Mouse (Mus musculus) thymus, postnatal 4 days (tissue): ENCODE measurements at regions not wholly inside any gene's neighbourhood (a gene's known extent, or its start where the extent isn't known, plus 50 kb on each side); places are given as distances from the start of the nearest gene placed in this dataset.
"Not testable (repeated sequence)": the region's sequence is repeated elsewhere in the genome, so short reads cannot be mapped to it uniquely, and the experiment has no call there.

ENCODE experiments used
- DNase-seq: peaks from one replicate; pipeline ENCODE4 v3.0.0; 2021

DNA sequence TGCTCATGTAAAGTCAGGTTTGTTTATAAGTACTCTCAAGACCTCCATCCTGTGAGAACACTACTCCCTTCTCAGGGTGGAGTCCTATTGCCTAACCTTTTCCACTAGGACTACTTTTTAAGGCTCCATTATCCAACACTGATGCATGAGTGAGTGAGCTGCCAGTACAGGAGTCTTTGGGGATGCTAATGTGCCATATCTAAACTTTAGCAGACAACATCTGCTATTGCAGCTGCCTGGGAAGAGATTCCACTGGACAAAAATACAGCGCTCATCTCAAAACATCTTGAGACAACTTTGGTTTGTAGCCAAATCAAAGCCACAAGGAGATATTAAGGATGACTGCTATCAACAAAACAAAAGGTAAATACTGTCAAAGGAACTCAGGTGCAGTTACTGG, 52.3 kb upstream of the Gm10985 start:
- no peak for DNase-seq

DNA sequence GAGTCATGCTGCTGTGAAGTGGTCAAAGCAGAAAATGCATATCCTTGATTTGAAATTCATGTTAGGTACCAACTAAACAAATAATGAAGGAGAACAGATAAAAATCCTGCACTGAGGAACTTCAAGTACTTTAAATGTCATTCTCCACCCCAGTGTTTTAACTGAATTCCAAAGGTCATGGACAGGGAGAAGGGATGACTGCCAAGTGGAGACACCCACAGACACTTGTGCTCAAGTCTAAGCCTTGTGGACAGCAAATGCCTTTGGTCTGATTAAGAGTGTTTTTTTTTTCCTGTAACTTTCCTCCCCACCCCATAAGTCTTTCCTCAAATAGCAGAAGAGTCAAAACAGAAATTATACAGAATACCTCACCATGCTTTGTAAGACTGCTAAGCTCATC, 55.2 kb upstream of the Gm10985 start:
- DNase-seq: no peak

DNA sequence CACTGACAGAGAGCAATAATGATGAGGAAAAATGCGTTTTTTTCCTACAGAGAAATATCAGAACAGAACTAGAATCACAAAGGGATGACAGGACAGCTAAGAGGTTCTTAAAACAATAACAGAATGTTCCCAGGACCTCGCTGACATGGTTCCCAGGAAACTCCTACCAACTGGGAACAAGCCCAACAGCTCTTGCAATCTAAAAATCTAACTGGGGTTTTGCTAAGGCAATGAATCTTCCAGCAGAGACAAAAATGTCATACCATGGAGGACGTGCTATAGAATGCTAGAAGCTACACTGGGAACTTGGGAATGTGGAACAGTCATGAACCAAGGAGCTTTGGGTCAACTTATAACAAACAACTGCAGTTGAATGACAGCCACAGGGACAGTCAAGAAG, 59.7 kb upstream of the Gm10985 start:
- DNase-seq: no peak

DNA sequence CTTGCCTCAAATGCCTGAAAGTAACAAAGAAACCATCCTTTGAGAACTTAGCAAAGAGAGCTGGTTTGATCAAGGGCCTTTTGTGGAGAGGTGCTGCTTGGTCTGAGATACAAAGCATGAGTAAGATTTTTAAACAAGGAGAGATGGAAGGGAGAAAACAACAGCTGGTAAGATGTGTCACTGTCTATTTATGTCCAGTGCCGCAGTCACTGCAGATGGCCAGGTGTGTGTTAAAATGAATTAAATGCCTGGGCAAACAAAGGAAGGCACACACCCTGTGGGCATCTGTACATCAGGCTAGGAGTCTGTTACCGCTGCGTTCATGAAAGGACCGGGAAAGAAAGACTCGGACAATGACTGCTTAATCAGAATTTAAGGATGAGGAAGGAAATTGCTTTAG, 68.2 kb upstream of the Gm10985 start:
- no peak for DNase-seq

GRCm38 (mm10) chr3:53767601-53768000, 77.3 kb upstream of the Gm10985 start:
- no peak for DNase-seq

GRCm38 (mm10) chr3:53763981-53764380, 80.9 kb upstream of the Gm10985 start:
- DNase-seq: no peak

DNA sequence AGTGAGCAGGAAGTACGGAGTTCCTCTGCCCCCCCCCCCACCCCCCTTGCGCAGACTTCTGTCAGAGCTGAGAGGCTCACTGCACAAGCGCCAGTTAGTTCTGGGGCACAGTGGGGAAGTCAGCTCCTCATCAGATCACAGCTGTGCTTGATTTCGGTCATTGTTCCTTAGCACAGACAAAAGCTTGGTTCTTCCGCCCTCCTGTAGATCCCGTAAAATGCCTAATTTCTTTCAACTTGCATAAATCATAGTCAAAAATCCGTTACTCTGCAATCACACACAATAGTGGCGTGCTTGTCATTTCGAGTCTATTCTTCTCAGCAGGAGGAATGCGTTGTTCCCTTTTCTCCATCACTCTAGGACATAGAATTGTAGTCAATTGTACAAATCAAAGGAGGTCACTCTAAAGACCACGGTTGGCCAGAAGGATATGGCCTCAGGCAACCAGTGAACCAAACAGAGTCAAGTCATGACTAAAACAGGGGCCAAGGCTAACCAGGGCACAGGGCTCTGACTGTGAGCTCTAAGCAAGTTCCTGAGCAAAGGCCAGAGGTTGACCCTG, 83.3 kb upstream of the Gm10985 start:
- DNase-seq: no peak

- DNase-seq: no peak
These were observed 88.6 kb upstream of the Gm10985 start for GRCm38 (mm10) chr3:53756115-53756853.

- no peak for DNase-seq
These were observed 80.0 kb upstream of the Frem2 start for GRCm38 (mm10) chr3:53737161-53737560.

GRCm38 (mm10) chr3:53735607-53736006, 78.5 kb upstream of the Frem2 start:
- not testable (repeated sequence) for DNase-seq

DNA sequence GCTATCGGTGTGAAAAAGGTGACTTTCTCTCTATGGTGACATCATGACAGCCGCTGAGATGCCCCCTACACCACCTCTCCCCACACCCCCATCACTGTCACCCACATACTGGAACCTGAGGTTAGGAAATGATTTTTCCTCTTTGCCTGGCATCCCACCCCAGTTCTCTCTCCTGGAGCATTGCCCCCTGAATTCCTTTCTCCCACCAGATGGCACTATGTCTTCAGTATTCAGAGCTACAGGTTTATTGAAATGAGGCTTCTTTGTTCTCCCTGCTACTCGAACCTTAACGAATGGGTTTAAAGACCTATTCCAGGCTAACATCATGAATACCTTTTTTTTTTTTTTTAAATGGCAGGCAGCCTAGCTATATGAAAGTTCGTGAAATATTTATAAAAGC, 78.0 kb upstream of the Frem2 start:
- DNase-seq: no peak

DNA sequence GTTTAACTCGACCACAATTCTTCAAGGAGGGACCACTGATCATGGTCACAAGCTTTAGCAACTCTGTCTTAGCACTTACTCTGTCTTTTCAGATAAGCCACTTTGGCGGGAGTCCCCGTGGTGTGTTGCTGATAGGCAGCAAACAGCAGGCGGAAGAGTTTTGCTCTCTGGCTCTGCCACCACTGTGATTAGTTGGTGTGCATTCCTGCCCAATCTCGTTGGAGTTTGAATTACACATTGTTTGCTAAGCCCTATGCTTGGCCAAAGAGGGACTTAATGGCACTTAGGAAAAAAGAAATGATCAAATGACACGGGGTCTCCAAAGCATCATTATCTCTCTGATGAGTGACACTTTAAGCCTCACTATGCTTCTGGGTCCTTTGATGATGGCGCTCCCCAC, 73.3 kb upstream of the Frem2 start:
- DNase-seq: no peak

DNA sequence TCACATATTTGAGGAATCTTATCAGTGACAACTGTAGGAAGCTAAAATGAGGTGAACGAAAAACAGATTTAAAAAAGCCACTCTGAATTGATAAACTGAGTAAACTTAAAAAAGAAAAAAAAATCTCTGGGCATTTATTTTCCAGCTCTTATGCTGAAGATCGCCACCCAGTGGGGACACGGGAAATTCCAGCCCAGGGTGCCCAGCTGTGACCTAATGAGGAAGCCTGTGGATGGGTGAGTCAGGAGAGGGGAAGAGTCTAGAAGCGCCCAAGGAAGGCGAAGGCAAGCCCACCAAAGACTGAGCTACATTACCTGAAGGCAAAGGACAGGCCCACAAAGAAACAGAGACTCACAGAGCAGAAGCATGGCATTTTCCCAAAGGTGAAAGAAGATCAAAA, 72.7 kb upstream of the Frem2 start:
- peak; percentile 21 for DNase-seq

DNA sequence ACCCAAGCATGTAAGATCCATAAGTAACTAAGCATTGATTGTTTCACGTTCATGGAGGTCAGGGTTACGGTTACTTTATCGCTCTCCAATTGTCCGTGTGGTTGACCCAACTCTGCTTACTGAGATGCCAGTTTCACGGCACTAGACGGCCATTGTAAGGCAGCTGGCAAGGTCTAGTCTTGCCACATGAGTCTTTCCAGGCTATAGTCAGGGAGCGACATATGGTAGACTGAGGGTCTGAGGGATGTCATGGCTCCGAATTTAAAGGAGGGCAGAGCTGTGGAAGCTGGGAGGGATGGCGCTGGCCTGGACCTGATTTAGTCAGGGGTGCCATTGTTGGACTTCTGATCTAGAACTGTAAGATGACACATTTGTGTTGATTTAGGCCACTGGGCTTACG, 72.0 kb upstream of the Frem2 start:
- no peak for DNase-seq

GRCm38 (mm10) chr3:53727737-53728136, 70.6 kb upstream of the Frem2 start:
- DNase-seq: no peak

GRCm38 (mm10) chr3:53707101-53707500, 49.9 kb upstream of the Frem2 start:
- no peak for DNase-seq
